Mouse (Mus musculus) limb, embryonic 13.5 days (tissue): Measurements from ENCODE around the gene Tmem131l. TPM values are rescaled to one million over a fixed set of nuclear protein-coding genes. Genes with fewer than 3 reads are reported as not detected.

Experiments used
- ATAC-seq: fragments of 200-750 bp; cut with Nextera tagmentation; 2 replicates; pipeline ENCODE4 v1.8.0; 2017; ENCODE audit warnings: low read depth, moderate number of reproducible peaks, moderate TSS enrichment; ENCODE audit not compliant: low FRiP score
- H3K27ac ChIP-seq: fragments of 300-500 bp; sonication (generic); 2 replicates; pipeline ENCODE4 v1.5.1; 2015; ENCODE audit warnings: inconsistent platforms, mild to moderate bottlenecking, moderate library complexity
- H3K27me3 ChIP-seq: fragments of 300-500 bp; sonication (generic); 2 replicates; pipeline ENCODE4 v1.6.1; 2015; ENCODE audit warnings: mild to moderate bottlenecking, inconsistent platforms
- H3K36me3 ChIP-seq: fragments of 300-500 bp; sonication (generic); 2 replicates; pipeline ENCODE4 v1.6.1; 2015; ENCODE audit warnings: inconsistent platforms, mild to moderate bottlenecking, moderate library complexity
- H3K4me1 ChIP-seq: fragments of 300-500 bp; sonication (generic); 2 replicates; pipeline ENCODE4 v1.6.1; 2015; ENCODE audit warnings: inconsistent platforms
- H3K4me2 ChIP-seq: fragments of 300-500 bp; sonication (generic); replicated peaks from 2 replicates; pipeline ENCODE4 v1.6.1; 2015; ENCODE audit warnings: inconsistent platforms, mild to moderate bottlenecking, moderate library complexity
- H3K4me3 ChIP-seq: fragments of 300-500 bp; sonication (generic); 2 replicates; pipeline ENCODE4 v1.5.1; 2015; ENCODE audit warnings: moderate library complexity, mild to moderate bottlenecking, inconsistent platforms
- H3K9ac ChIP-seq: fragments of 300-500 bp; sonication (generic); 2 replicates; pipeline ENCODE4 v1.6.1; 2015; ENCODE audit warnings: mild to moderate bottlenecking, inconsistent platforms
- H3K9me3 ChIP-seq: fragments of 300-500 bp; sonication (generic); 2 replicates; pipeline ENCODE4 v1.6.1; 2016; ENCODE audit warnings: inconsistent platforms
- WGBS: fragments of 180-500 bp; shearing (Covaris S2); methylation state at CpG from one replicate; pipeline ENCODE4 v1.1.7; 2015; 5-methylcytosine and 5-hydroxymethylcytosine counted together
- polyA plus RNA-seq: library from polyadenylated mRNA; unstranded; fragments of >200 nt; fragmentation: Nextera tagmentation; extraction: Ambion mirVana; gene quantifications from 2 replicates; pipeline ENCODE4 v1.2.1, GENCODE M21; 2015

The Tmem131l gene
- polyA plus RNA-seq, 1 experiment from 2014 or later, result 62.5 TPM

GRCm38 (mm10) chr3:83963705-83964104 lies 76.3 kb downstream of the Tmem131l start:
- ATAC-seq, result no peak
- Histone ChIP-seq H3K27me3 (no peaks in the 10 kb centered on the region), H3K9me3 (no peaks in the 10 kb centered on the region), H3K4me3 (no peak overlapping the region), H3K4me1 (no peaks in the 10 kb centered on the region), H3K36me3 (peaks cover 38% of the 10 kb centered on the region), H3K4me2 (no peak overlapping the region), H3K9ac (no peak overlapping the region), H3K27ac (no peak overlapping the region)
- WGBS, result 84% methylated on average over 5 of the region's 5 CpGs

GRCm38 (mm10) chr3:83962571-83962970 lies 77.4 kb downstream of the Tmem131l start:
- H3K4me1 ChIP-seq, result no peaks in the 10 kb centered on the region
- H3K4me3 ChIP-seq, result no peak overlapping the region
- no peak overlapping the region for H3K4me2 ChIP-seq
- H3K27ac ChIP-seq, result no peak overlapping the region
- H3K9ac ChIP-seq, result no peak overlapping the region
- peaks cover 48% of the 10 kb centered on the region for H3K36me3 ChIP-seq
- peak; percentile 77 for ATAC-seq
- H3K27me3 ChIP-seq, result no peaks in the 10 kb centered on the region
- H3K9me3 ChIP-seq, result no peaks in the 10 kb centered on the region
- 63% methylated on average over 3 of the region's 3 CpGs for WGBS

- peaks cover 53% of the 10 kb centered on the region for H3K36me3 ChIP-seq
Measured at GRCm38 (mm10) chr3:83962076-83962475, 77.9 kb downstream of the Tmem131l start.

GRCm38 (mm10) chr3:83958951-83959681 lies 80.9 kb downstream of the Tmem131l start:
- Histone ChIP-seq H3K27me3 (no peaks in the 10 kb centered on the region), H3K4me2 (no peak overlapping the region), H3K9me3 (no peaks in the 10 kb centered on the region), H3K9ac (no peak overlapping the region), H3K4me3 (no peak overlapping the region), H3K36me3 (peaks cover 66% of the 10 kb centered on the region), H3K4me1 (no peaks in the 10 kb centered on the region), H3K27ac (no peak overlapping the region)
- ATAC-seq, result no peak
- 88% methylated on average over 7 of the region's 7 CpGs for WGBS

More at GRCm38 (mm10) chr3:83962076-83962475, 77.9 kb downstream of the Tmem131l start:
- no peaks in the 10 kb centered on the region for H3K4me1 ChIP-seq
- no peak overlapping the region for H3K27ac ChIP-seq
- ATAC-seq, result no peak
- no peak overlapping the region for H3K4me2 ChIP-seq
- no peaks in the 10 kb centered on the region for H3K9me3 ChIP-seq
- 85% methylated on average over 7 of the region's 7 CpGs for WGBS
- no peak overlapping the region for H3K9ac ChIP-seq
- no peak overlapping the region for H3K4me3 ChIP-seq
- H3K27me3 ChIP-seq, result no peaks in the 10 kb centered on the region

- Histone ChIP-seq H3K36me3 (peaks cover 37% of the 10 kb centered on the region), H3K9me3 (no peaks in the 10 kb centered on the region), H3K4me1 (0 out of 2 replicates have a peak, but pooled peaks cover 7% of the 10 kb centered on the region), H3K4me2 (no peak overlapping the region), H3K27me3 (no peaks in the 10 kb centered on the region), H3K27ac (no peak overlapping the region), H3K4me3 (no peak overlapping the region), H3K9ac (no peak overlapping the region)
- 86% methylated on average over 8 of the region's 8 CpGs for WGBS
- no peak for ATAC-seq
Measured at GRCm38 (mm10) chr3:83953879-83954278, 86.1 kb downstream of the Tmem131l start.

GRCm38 (mm10) chr3:83948801-83949200 lies 91.2 kb downstream of the Tmem131l start:
- ATAC-seq, result no peak

GRCm38 (mm10) chr3:83947476-83948245 lies 92.3 kb downstream of the Tmem131l start:
- Histone ChIP-seq H3K27me3 (no peaks in the 10 kb centered on the region), H3K9me3 (no peaks in the 10 kb centered on the region), H3K9ac (no peak overlapping the region), H3K4me3 (no peak overlapping the region), H3K4me2 (no peak overlapping the region), H3K4me1 (0 out of 2 replicates have a peak, but pooled peaks cover 12% of the 10 kb centered on the region), H3K36me3 (peaks cover 13% of the 10 kb centered on the region), H3K27ac (no peak overlapping the region)
- 68% methylated on average over 8 of the region's 8 CpGs for WGBS
- ATAC-seq, result no peak

More at GRCm38 (mm10) chr3:83948801-83949200, 91.2 kb downstream of the Tmem131l start:
- H3K36me3 ChIP-seq, result peaks cover 11% of the 10 kb centered on the region
- H3K27me3 ChIP-seq, result no peaks in the 10 kb centered on the region
- WGBS, result 71% methylated on average over 4 of the region's 4 CpGs
- 0 out of 2 replicates have a peak, but pooled peaks cover 12% of the 10 kb centered on the region for H3K4me1 ChIP-seq
- H3K27ac ChIP-seq, result no peak overlapping the region; the same call in 1 of the 2 replicates
- H3K4me3 ChIP-seq, result no peak overlapping the region
- H3K4me2 ChIP-seq, result no peak overlapping the region
- H3K9me3 ChIP-seq, result no peaks in the 10 kb centered on the region
- H3K9ac ChIP-seq, result no peak overlapping the region

GRCm38 (mm10) chr3:83946848-83947247 lies 93.1 kb downstream of the Tmem131l start:
- WGBS, result 75% methylated on average over 1 of the region's 1 CpGs
- H3K27me3 ChIP-seq, result no peaks in the 10 kb centered on the region
- H3K36me3 ChIP-seq, result peaks cover 19% of the 10 kb centered on the region
- H3K4me1 ChIP-seq, result 0 out of 2 replicates have a peak, but pooled peaks cover 12% of the 10 kb centered on the region
- no peak overlapping the region for H3K4me3 ChIP-seq
- H3K27ac ChIP-seq, result no peak overlapping the region
- no peak for ATAC-seq
- no peak overlapping the region for H3K4me2 ChIP-seq
- H3K9me3 ChIP-seq, result no peaks in the 10 kb centered on the region
- no peak overlapping the region for H3K9ac ChIP-seq

GRCm38 (mm10) chr3:83943691-83944090 lies 96.3 kb downstream of the Tmem131l start:
- H3K4me3 ChIP-seq, result no peak overlapping the region
- no peak overlapping the region for H3K27ac ChIP-seq
- H3K4me2 ChIP-seq, result no peak overlapping the region
- H3K27me3 ChIP-seq, result no peaks in the 10 kb centered on the region
- 79% methylated on average over 2 of the region's 2 CpGs for WGBS
- no peaks in the 10 kb centered on the region for H3K9me3 ChIP-seq
- H3K4me1 ChIP-seq, result 0 out of 2 replicates have a peak, but pooled peaks cover 4% of the 10 kb centered on the region
- no peak overlapping the region for H3K9ac ChIP-seq
- ATAC-seq, result no peak
- H3K36me3 ChIP-seq, result peaks cover 41% of the 10 kb centered on the region

GRCm38 (mm10) chr3:83943212-83943611 lies 96.8 kb downstream of the Tmem131l start:
- no peak overlapping the region for H3K4me2 ChIP-seq
- no peak overlapping the region for H3K27ac ChIP-seq
- H3K4me1 ChIP-seq, result no peaks in the 10 kb centered on the region
- H3K4me3 ChIP-seq, result no peak overlapping the region
- no peaks in the 10 kb centered on the region for H3K9me3 ChIP-seq
- ATAC-seq, result no peak
- no peaks in the 10 kb centered on the region for H3K27me3 ChIP-seq
- H3K9ac ChIP-seq, result no peak overlapping the region
- 89% methylated on average over 4 of the region's 4 CpGs for WGBS
- H3K36me3 ChIP-seq, result peaks cover 45% of the 10 kb centered on the region

- no peak overlapping the region for H3K9ac ChIP-seq
- no peaks in the 10 kb centered on the region for H3K27me3 ChIP-seq
- no peak for ATAC-seq
- peaks cover 54% of the 10 kb centered on the region for H3K36me3 ChIP-seq
- no peak overlapping the region for H3K27ac ChIP-seq
- H3K4me3 ChIP-seq, result no peak overlapping the region
- 83% methylated on average over 4 of the region's 4 CpGs for WGBS
- no peaks in the 10 kb centered on the region for H3K4me1 ChIP-seq
- no peaks in the 10 kb centered on the region for H3K9me3 ChIP-seq
- H3K4me2 ChIP-seq, result no peak overlapping the region
Measured at GRCm38 (mm10) chr3:83941921-83942320, 98.1 kb downstream of the Tmem131l start.

- Histone ChIP-seq H3K27ac (no peak overlapping the region), H3K9ac (no peak overlapping the region; the same call in 1 of the 2 replicates), H3K36me3 (peaks cover 74% of the 10 kb centered on the region), H3K9me3 (no peaks in the 10 kb centered on the region), H3K4me1 (no peaks in the 10 kb centered on the region), H3K4me2 (no peak overlapping the region), H3K27me3 (no peaks in the 10 kb centered on the region), H3K4me3 (no peak overlapping the region)
- whole genome bisulfite sequencing, result 40% methylated on average over 5 of the region's 5 CpGs
- ATAC-seq, result no peak
Measured at GRCm38 (mm10) chr3:83938871-83939270, 101.1 kb downstream of the Tmem131l start.
